Mouse (Mus musculus): ENCODE measurements around the gene Zfp217. TPM values are rescaled to one million over a fixed set of nuclear protein-coding genes. Genes with fewer than 3 reads are reported as not detected.
A peak's percentile ranks its signal among the peaks of the same experiment; 100 is the strongest.

Gene Zfp217
- 1.5 and 1.7 TPM in 2 replicates for polyA plus RNA-seq (2015; fragmentation: Nextera tagmentation; extraction: Ambion mirVana)

- peak; percentile 51 for TF ChIP-seq CTCF (IDR thresholded peaks at IDR 0.05; ENCODE audit: low read depth)
- TF ChIP-seq EP300 (optimal IDR thresholded peaks at IDR 0.05): no peak
- Histone ChIP-seq H3K27me3 (ENCODE audit: control insufficient read depth, insufficient read depth, low read length) (no peaks in the 10 kb centered on the region), H3K4me3 (ENCODE audit: low read depth, low read length) (no peak within 1 kb of the TSS), H3K9ac (ENCODE audit: low read length) (no peak within 1 kb of the TSS), H3K36me3 (ENCODE audit: control insufficient read depth, insufficient read depth, low read length) (no peaks in the 10 kb centered on the region), H3K27ac (replicated peaks) (peak within 1 kb of the TSS; percentile 36), H3K9me3 (ENCODE audit: control insufficient read depth, low read length) (no peaks in the 10 kb centered on the region), H3K4me1 (replicated peaks; ENCODE audit: control insufficient read depth, insufficient read depth) (no peaks in the 10 kb centered on the region), H3K4me2 (replicated peaks; ENCODE audit: low read depth) (peak within 1 kb of the TSS; percentile 12; the same call in 1 of the 2 replicates)
- 23% methylated on average over 14 of the region's 14 CpGs for WGBS
- ATAC-seq (ENCODE audit: low FRiP score, low TSS enrichment) (peak; percentile 85), DNase-seq (ENCODE audit: low spot score) (no peak)
Measured at GRCm38 (mm10) chr2:170147661-170148153, at the start of gene Zfp217. Gene Zfp217, minus strand, starts transcription at chr2:170148103.

- WGBS: 57% methylated on average over 13 of the region's 13 CpGs
- Histone ChIP-seq H3K27ac (replicated peaks) (no peak overlapping the region), H3K36me3 (ENCODE audit: control insufficient read depth, insufficient read depth, low read length) (no peaks in the 10 kb centered on the region), H3K9me3 (ENCODE audit: control insufficient read depth, low read length) (no peaks in the 10 kb centered on the region), H3K4me1 (replicated peaks; ENCODE audit: control insufficient read depth, insufficient read depth) (no peaks in the 10 kb centered on the region), H3K27me3 (ENCODE audit: control insufficient read depth, insufficient read depth, low read length) (no peaks in the 10 kb centered on the region), H3K9ac (ENCODE audit: low read length) (no peak overlapping the region), H3K4me2 (replicated peaks; ENCODE audit: low read depth) (no peak overlapping the region), H3K4me3 (ENCODE audit: low read depth, low read length) (no peak overlapping the region)
- no peak for TF ChIP-seq EP300 (optimal IDR thresholded peaks at IDR 0.05)
- no peak for TF ChIP-seq CTCF (IDR thresholded peaks at IDR 0.05; ENCODE audit: low read depth)
- ATAC-seq (ENCODE audit: low FRiP score, low TSS enrichment): no peak
- no peak for DNase-seq (ENCODE audit: low spot score)
Measured at GRCm38 (mm10) chr2:170195542-170196089, 47.7 kb upstream of the Zfp217 start.

- WGBS: 97% methylated on average over 12 of the region's 12 CpGs
Measured at GRCm38 (mm10) chr2:170194845-170195244, 46.9 kb upstream of the Zfp217 start.

GRCm38 (mm10) chr2:170193850-170194249 is 45.9 kb upstream of the Zfp217 start:
- Histone ChIP-seq H3K27ac (replicated peaks) (no peak overlapping the region), H3K4me3 (ENCODE audit: low read depth, low read length) (no peak overlapping the region), H3K9me3 (ENCODE audit: control insufficient read depth, low read length) (no peaks in the 10 kb centered on the region), H3K9ac (ENCODE audit: low read length) (no peak overlapping the region), H3K4me2 (replicated peaks; ENCODE audit: low read depth) (peak overlapping the region; percentile 35; the same call in 1 of the 2 replicates), H3K36me3 (ENCODE audit: control insufficient read depth, insufficient read depth, low read length) (no peaks in the 10 kb centered on the region), H3K4me1 (replicated peaks; ENCODE audit: control insufficient read depth, insufficient read depth) (no peaks in the 10 kb centered on the region), H3K27me3 (ENCODE audit: control insufficient read depth, insufficient read depth, low read length) (no peaks in the 10 kb centered on the region)
- DNase-seq (ENCODE audit: low spot score): no peak
- no peak for ATAC-seq (ENCODE audit: low FRiP score, low TSS enrichment)
- no peak for TF ChIP-seq CTCF (IDR thresholded peaks at IDR 0.05; ENCODE audit: low read depth)
- no peak for TF ChIP-seq EP300 (optimal IDR thresholded peaks at IDR 0.05)
- WGBS: 42% methylated on average over 6 of the region's 6 CpGs

More at GRCm38 (mm10) chr2:170194845-170195244, 46.9 kb upstream of the Zfp217 start:
- DNase-seq (ENCODE audit: low spot score) (no peak), ATAC-seq (ENCODE audit: low FRiP score, low TSS enrichment) (no peak)
- Histone ChIP-seq H3K27ac (replicated peaks) (no peak overlapping the region), H3K4me2 (replicated peaks; ENCODE audit: low read depth) (no peak overlapping the region), H3K36me3 (ENCODE audit: control insufficient read depth, insufficient read depth, low read length) (no peaks in the 10 kb centered on the region), H3K4me3 (ENCODE audit: low read depth, low read length) (no peak overlapping the region), H3K27me3 (ENCODE audit: control insufficient read depth, insufficient read depth, low read length) (no peaks in the 10 kb centered on the region), H3K9me3 (ENCODE audit: control insufficient read depth, low read length) (no peaks in the 10 kb centered on the region), H3K4me1 (replicated peaks; ENCODE audit: control insufficient read depth, insufficient read depth) (no peaks in the 10 kb centered on the region), H3K9ac (ENCODE audit: low read length) (no peak overlapping the region)
- TF ChIP-seq CTCF (IDR thresholded peaks at IDR 0.05; ENCODE audit: low read depth): no peak

GRCm38 (mm10) chr2:170193211-170193610 is 45.3 kb upstream of the Zfp217 start:
- DNase-seq (ENCODE audit: low spot score) (no peak), ATAC-seq (ENCODE audit: low FRiP score, low TSS enrichment) (no peak)
- no peaks in the 10 kb centered on the region for H3K9me3 ChIP-seq (ENCODE audit: control insufficient read depth, low read length)
- H3K9ac ChIP-seq (ENCODE audit: low read length): no peak overlapping the region
- WGBS: 8% methylated on average over 10 of the region's 10 CpGs
- H3K4me1 ChIP-seq (replicated peaks; ENCODE audit: control insufficient read depth, insufficient read depth): no peaks in the 10 kb centered on the region
- H3K36me3 ChIP-seq (ENCODE audit: control insufficient read depth, insufficient read depth, low read length): no peaks in the 10 kb centered on the region
- H3K27ac ChIP-seq (replicated peaks): no peak overlapping the region
- no peaks in the 10 kb centered on the region for H3K27me3 ChIP-seq (ENCODE audit: control insufficient read depth, insufficient read depth, low read length)
- H3K4me3 ChIP-seq (ENCODE audit: low read depth, low read length): peak overlapping the region; percentile 4; the same call in 1 of the 2 replicates
- H3K4me2 ChIP-seq (replicated peaks; ENCODE audit: low read depth): peak overlapping the region; percentile 35; the same call in 1 of the 2 replicates
- no peak for TF ChIP-seq EP300 (optimal IDR thresholded peaks at IDR 0.05)
- no peak for TF ChIP-seq CTCF (IDR thresholded peaks at IDR 0.05; ENCODE audit: low read depth)

- WGBS: 33% methylated on average over 7 of the region's 7 CpGs
- DNase-seq (ENCODE audit: low spot score) (peak; percentile 69), ATAC-seq (ENCODE audit: low FRiP score, low TSS enrichment) (peak; percentile 81)
- H3K9me3 ChIP-seq (ENCODE audit: control insufficient read depth, low read length): no peaks in the 10 kb centered on the region
- H3K27ac ChIP-seq (replicated peaks): peak overlapping the region; percentile 63
- H3K36me3 ChIP-seq (ENCODE audit: control insufficient read depth, insufficient read depth, low read length): no peaks in the 10 kb centered on the region
- H3K27me3 ChIP-seq (ENCODE audit: control insufficient read depth, insufficient read depth, low read length): no peaks in the 10 kb centered on the region
- H3K4me1 ChIP-seq (replicated peaks; ENCODE audit: control insufficient read depth, insufficient read depth): no peaks in the 10 kb centered on the region
- TF ChIP-seq CTCF (IDR thresholded peaks at IDR 0.05; ENCODE audit: low read depth): peak; percentile 42
- TF ChIP-seq EP300 (optimal IDR thresholded peaks at IDR 0.05): no peak
- H3K4me3 ChIP-seq (ENCODE audit: low read depth, low read length): no peak overlapping the region
- H3K9ac ChIP-seq (ENCODE audit: low read length): no peak overlapping the region
- peak overlapping the region; percentile 35; the same call in 1 of the 2 replicates for H3K4me2 ChIP-seq (replicated peaks; ENCODE audit: low read depth)
Measured at GRCm38 (mm10) chr2:170192731-170193149, 44.8 kb upstream of the Zfp217 start.
